Mouse (Mus musculus) kidney, postnatal 14 days (tissue): Measurements from ENCODE around the gene Slc23a3.

Experiments
- DNase-seq: peaks from one replicate; pipeline ENCODE4 v3.0.0; 2022; ENCODE audit warnings: mixed read lengths

The Slc23a3 gene

GRCm38 (mm10) chr1:75136730-75137129 lies 3.0 kb upstream of the Slc23a3 start:
- no peak for DNase-seq

- DNase-seq, result no peak
Observed at GRCm38 (mm10) chr1:75136293-75136692, 2.6 kb upstream of the Slc23a3 start.

DNA sequence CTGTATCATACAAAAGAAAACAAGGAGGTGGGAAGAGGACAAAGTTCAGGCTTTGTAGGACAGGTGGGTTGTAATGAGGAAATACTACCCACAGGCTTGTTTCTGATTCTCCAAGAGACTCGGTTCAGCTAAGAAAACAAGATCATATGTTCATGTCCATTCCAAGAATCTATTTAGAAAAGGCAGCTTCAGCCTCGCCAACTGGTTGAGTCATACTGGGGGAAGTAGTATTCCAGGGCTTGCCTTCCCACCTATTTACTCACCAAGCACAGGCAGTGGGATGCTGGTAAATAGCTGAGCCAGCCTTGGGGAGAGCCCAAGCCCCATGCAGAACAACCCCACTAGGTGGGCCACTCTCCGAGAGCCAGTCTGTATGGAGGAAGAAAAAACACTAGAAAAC lies 5.0 kb downstream of the Slc23a3 start:
- no peak for DNase-seq

- DNase-seq, result no peak
Observed at GRCm38 (mm10) chr1:75125418-75125817, 8.3 kb downstream of the Slc23a3 start.

- DNase-seq, result peak; percentile 97
Observed at GRCm38 (mm10) chr1:75124346-75125321, 9.1 kb downstream of the Slc23a3 start, which contains the start of gene Nhej1. Nhej1 (minus strand) TSS chr1:75125200.

DNA sequence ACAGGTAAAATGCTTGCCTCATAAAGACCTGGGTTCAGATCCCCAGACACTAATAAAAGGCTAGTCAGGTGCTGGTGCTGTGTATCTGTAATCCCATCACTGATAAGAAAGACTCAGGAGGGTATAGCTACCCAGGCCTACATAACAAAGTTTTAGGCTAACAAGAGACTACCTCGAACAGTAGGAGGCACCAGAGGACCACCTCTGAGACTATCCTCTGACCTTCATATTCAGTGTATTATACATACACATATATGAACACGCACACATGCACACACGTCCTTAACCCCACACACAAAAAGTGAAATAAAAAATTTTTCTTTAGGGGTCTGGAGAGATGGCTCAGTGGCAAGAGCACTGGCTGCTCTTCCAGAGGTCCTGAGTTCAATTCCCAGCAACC lies 11.5 kb downstream of the Slc23a3 start:
- DNase-seq, result no peak
